Mouse (Mus musculus) heart, embryonic 12.5 days (tissue): ENCODE measurements at regions not wholly inside any gene's neighbourhood (a gene's known extent, or its start where the extent isn't known, plus 50 kb on each side); places are given as distances from the start of the nearest gene placed in this dataset.

ENCODE experiments used
- ATAC-seq: fragments of 200-750 bp; cut with Nextera tagmentation; 2 replicates; pipeline ENCODE4 v1.8.0; 2017; ENCODE audit warnings: moderate TSS enrichment, moderate library complexity; ENCODE audit not compliant: insufficient number of reproducible peaks, low FRiP score
- H3K27ac ChIP-seq: fragments of 300-500 bp; sonication (generic); 2 replicates; pipeline ENCODE4 v1.5.1; 2016; ENCODE audit warnings: mild to moderate bottlenecking, moderate library complexity; ENCODE audit not compliant: poor library complexity, severe bottlenecking
- H3K27me3 ChIP-seq: fragments of 300-500 bp; sonication (generic); replicated peaks from 2 replicates; pipeline ENCODE4 v1.6.1; 2016; ENCODE audit warnings: mild to moderate bottlenecking, moderate library complexity
- H3K36me3 ChIP-seq: fragments of 300-500 bp; sonication (generic); 2 replicates; pipeline ENCODE4 v1.6.1; 2016; ENCODE audit warnings: mild to moderate bottlenecking, moderate library complexity
- H3K4me1 ChIP-seq: fragments of 300-500 bp; sonication (generic); replicated peaks from 2 replicates; pipeline ENCODE4 v1.6.1; 2016; ENCODE audit warnings: mild to moderate bottlenecking
- H3K4me2 ChIP-seq: fragments of 300-500 bp; sonication (generic); 2 replicates; pipeline ENCODE4 v1.6.1; 2016; ENCODE audit warnings: mild to moderate bottlenecking, moderate library complexity
- H3K4me3 ChIP-seq: fragments of 300-500 bp; sonication (generic); 2 replicates; pipeline ENCODE4 v1.5.1; 2016; ENCODE audit warnings: mild to moderate bottlenecking
- H3K9ac ChIP-seq: fragments of 300-500 bp; sonication (generic); 2 replicates; pipeline ENCODE4 v1.6.1; 2016; ENCODE audit warnings: mild to moderate bottlenecking, moderate library complexity
- H3K9me3 ChIP-seq: fragments of 300-500 bp; sonication (generic); replicated peaks from 2 replicates; pipeline ENCODE4 v1.6.1; 2016; ENCODE audit warnings: mild to moderate bottlenecking, moderate library complexity
- WGBS: fragments of 180-500 bp; shearing (Covaris S2); methylation state at CpG from one replicate; pipeline ENCODE4 v1.1.7; 2016; 5-methylcytosine and 5-hydroxymethylcytosine counted together

DNA sequence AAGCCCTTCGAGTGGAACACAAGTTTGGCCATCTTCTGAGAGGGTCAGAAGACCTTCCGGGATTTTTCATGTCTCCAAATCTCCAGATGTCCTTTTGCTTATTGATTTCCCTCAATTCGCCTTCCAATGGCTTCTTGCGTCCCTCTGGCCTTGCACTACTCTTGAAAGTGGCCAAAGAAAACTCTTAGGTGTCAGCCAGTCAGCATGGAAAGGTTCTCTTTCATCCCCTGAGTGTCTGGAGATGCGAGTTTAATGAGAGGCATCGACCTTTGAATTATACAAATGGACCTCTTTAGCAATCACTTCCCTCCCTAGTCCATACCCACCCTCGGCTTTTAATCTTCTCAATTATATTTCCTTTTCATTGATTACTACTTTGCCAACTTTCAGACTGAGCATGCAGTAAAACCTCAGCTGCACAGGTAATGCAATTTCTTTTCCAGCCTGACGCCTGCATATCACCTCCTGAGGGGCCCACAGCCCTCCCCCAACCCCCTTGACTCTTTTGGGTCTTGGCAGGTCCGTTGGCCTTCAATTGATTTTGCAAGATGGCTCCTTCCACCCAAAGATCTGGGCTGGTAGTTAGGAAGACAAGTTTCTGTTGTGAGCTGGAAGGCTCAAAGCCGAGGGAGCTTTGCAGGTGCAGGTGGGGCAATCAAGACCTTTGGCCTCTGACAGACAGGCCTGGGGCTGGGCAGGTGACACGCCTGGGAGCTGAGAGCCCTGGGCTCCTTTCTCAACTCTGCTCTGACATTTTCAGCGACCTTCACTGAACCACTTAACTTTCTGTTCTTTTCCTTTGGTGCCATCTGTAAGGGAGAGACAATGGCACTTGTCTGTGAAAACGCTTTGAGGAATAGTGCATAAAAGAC lies 461.8 kb downstream of the Ccdc171 start:
- Histone ChIP-seq H3K27me3 (no peaks in the 10 kb centered on the region), H3K4me2 (no peak overlapping the region), H3K36me3 (no peaks in the 10 kb centered on the region), H3K9ac (no peak overlapping the region), H3K4me1 (peaks cover 20% of the 10 kb centered on the region; the same call in 1 of the 2 replicates), H3K4me3 (no peak overlapping the region), H3K27ac (no peak overlapping the region), H3K9me3 (0 out of 2 replicates have a peak, but pooled peaks cover 5% of the 10 kb centered on the region)
- WGBS, result 81% methylated on average over 13 of the region's 13 CpGs
- no peak for ATAC-seq

DNA sequence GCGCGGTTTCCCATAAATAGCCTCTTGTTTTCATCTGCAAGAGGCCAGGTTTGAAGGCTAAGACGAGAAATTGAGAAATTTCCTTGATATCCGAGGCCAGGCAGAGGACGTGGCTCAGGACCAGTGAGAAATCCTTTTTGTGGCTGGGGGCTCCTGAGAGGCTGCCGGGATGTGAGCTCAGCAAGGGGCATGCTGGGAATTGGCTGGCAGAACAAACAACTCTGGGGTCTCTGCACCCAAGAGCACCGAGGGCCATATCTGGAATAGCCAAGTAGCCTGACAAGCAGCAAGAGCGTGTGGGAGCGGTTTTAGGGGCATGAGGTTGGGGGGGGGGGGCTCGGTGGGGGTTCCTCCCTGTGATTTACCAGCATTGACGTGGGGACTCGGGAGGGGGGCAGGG lies 462.5 kb downstream of the Ccdc171 start:
- H3K4me2 ChIP-seq, result peak overlapping the region; percentile 0; the same call in 1 of the 2 replicates
- ATAC-seq, result no peak

DNA sequence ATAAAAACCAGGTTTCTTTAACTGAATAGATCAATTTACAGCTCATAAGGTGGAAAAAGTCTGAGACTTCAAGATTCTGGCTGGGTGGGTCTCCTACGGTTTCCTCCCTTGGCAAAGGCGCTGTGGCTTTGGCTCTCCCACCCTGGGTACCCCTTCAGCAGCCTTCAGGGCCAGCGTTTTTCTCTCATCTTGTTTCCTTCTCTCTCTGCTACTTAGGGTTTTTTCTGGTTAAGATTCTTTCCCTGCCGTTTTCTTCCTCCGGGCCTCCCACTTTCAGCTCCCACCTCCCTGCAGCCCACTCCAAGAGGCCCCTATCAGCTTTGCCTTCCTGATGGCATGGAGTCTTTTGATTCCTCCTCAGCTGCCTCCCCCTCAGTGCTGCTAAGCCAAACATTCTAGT lies 463.0 kb downstream of the Ccdc171 start:
- H3K4me1 ChIP-seq, result peaks cover 20% of the 10 kb centered on the region; the same call in 1 of the 2 replicates
- 0 out of 2 replicates have a peak, but pooled peaks cover 5% of the 10 kb centered on the region for H3K9me3 ChIP-seq
- H3K36me3 ChIP-seq, result no peaks in the 10 kb centered on the region
- H3K4me2 ChIP-seq, result peak overlapping the region; percentile 0; the same call in 1 of the 2 replicates
- no peak for ATAC-seq
- no peak overlapping the region for H3K4me3 ChIP-seq
- no peak overlapping the region for H3K9ac ChIP-seq
- WGBS, result 35% methylated on average over 5 of the region's 5 CpGs
- 0 out of 2 replicates have a peak overlapping the region, but pooled peaks have one; percentile 7 for H3K27ac ChIP-seq
- H3K27me3 ChIP-seq, result no peaks in the 10 kb centered on the region

More for the DNA sequence above, 462.5 kb downstream of the Ccdc171 start:
- Histone ChIP-seq H3K4me3 (no peak overlapping the region), H3K9me3 (0 out of 2 replicates have a peak, but pooled peaks cover 5% of the 10 kb centered on the region), H3K4me1 (peaks cover 20% of the 10 kb centered on the region; the same call in 1 of the 2 replicates), H3K36me3 (no peaks in the 10 kb centered on the region), H3K27ac (0 out of 2 replicates have a peak overlapping the region, but pooled peaks have one; percentile 7), H3K27me3 (no peaks in the 10 kb centered on the region), H3K9ac (no peak overlapping the region)
- WGBS, result 55% methylated on average over 12 of the region's 12 CpGs

DNA sequence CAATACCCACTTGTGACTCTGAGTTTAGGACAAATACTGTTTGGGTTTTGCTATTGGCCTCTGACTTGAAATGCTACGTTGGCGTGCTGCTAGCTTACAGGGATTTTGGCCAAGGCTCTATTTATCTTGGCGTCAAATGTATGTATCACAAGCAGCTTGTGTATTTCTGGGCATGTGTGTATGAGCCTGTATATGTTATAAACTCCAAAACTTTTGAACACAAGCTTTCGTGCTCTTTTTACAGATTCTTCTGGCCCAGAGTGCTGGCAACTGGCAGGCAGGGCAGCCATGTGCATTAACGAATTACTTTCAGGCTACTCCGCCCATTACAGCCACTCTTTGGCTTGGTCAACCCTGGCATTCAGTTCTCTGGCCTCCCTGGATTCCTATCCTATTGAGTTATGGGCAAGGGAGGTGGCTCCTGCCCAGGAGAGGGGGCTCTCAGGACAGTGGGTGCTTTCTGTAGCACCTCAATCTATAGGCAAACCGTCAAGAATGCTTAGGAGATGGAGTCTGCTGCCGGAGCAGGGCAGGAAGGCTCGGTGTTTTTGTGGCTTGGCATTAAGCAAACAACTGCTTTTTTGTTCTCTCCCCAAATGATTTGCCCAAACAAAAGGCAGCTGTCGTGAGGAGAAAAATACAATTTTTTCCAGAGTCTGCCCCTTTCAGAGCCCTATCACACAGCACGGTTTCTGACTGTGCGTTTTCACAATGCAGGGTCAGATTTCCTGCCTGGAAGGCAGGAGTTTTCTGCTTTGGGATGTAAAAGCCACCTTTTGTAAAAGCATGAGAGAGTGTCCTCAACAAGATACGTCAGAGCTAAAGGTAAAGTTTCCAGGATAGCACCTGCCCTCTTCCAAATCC lies 465.0 kb downstream of the Ccdc171 start:
- no peak for ATAC-seq
- Histone ChIP-seq H3K4me1 (peaks cover 20% of the 10 kb centered on the region; the same call in 1 of the 2 replicates), H3K27ac (no peak overlapping the region), H3K4me3 (no peak overlapping the region), H3K9ac (no peak overlapping the region), H3K27me3 (no peaks in the 10 kb centered on the region), H3K4me2 (no peak overlapping the region), H3K9me3 (no peaks in the 10 kb centered on the region), H3K36me3 (no peaks in the 10 kb centered on the region)
- 57% methylated on average over 13 of the region's 13 CpGs for WGBS

DNA sequence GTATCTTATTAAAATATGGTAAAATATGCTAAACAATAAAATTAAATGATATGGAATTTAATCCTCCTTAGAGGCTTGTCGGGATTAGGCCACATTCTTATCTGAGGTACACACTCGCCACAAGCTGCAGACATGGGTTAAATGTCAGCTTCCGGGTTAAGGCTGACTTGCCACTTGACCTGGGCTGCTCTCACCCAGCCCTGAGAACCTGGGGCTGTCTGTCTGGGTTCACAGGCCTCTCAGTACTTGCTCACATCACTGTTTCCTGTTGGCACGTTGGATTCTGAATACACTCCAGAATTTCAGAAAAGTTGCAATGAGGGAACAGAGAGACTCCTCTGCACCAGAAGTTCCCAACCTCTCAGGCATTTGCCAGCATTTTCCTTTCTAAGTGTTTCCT lies 465.9 kb downstream of the Ccdc171 start:
- Histone ChIP-seq H3K27ac (no peak overlapping the region), H3K4me1 (peaks cover 20% of the 10 kb centered on the region; the same call in 1 of the 2 replicates), H3K9ac (no peak overlapping the region), H3K36me3 (no peaks in the 10 kb centered on the region), H3K4me3 (no peak overlapping the region), H3K4me2 (no peak overlapping the region), H3K27me3 (no peaks in the 10 kb centered on the region), H3K9me3 (no peaks in the 10 kb centered on the region)
- no peak for ATAC-seq
- 15% methylated on average over 4 of the region's 4 CpGs for WGBS

DNA sequence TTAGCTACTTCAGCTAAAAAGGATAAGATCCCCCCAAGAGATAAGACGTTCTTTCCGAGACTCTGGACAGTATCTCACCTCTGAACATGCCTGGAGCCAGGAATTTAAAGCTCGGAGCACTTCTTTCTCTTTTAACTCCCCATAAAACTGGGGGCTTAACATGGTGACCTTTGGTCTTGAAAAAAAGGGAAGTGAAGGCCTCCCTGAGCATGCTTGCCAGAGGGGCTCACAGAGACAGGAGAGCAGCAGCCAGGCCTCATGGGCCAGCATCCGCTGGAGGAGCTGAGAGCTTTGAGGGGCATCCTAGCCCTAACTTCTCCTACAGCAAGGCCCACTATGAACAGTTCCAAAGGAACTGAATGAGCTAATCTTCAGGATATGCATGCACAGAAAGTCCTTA lies 471.7 kb downstream of the Ccdc171 start:
- no peak overlapping the region for H3K27ac ChIP-seq
- no peak overlapping the region for H3K4me3 ChIP-seq
- WGBS, result 36% methylated on average over 4 of the region's 4 CpGs
- peaks cover 9% of the 10 kb centered on the region; the same call in 1 of the 2 replicates for H3K4me1 ChIP-seq
- no peaks in the 10 kb centered on the region for H3K36me3 ChIP-seq
- no peak overlapping the region for H3K4me2 ChIP-seq
- H3K9ac ChIP-seq, result no peak overlapping the region
- ATAC-seq, result no peak
- H3K9me3 ChIP-seq, result no peaks in the 10 kb centered on the region
- no peaks in the 10 kb centered on the region for H3K27me3 ChIP-seq

DNA sequence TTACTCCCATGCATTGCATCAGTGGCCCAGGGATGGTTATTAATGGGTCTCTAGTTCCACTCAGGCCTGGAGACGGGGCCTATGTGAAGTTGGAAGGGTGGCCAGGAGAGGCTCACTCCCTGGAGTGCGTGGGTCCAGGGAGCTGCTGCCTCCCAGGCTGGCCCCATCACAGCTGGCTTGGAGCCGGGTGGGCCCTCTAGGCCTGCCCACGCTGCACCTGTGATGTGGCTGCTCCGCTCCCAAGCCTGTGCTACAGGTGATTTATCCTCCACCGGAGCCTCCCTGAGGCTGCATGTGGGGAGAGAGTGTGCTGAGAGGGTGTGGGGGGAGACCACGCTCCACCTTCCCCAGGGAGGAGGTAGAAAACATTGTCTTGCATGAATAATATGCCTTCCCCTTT lies 476.3 kb downstream of the Ccdc171 start:
- 83% methylated on average over 7 of the region's 7 CpGs for WGBS
- no peak overlapping the region for H3K4me3 ChIP-seq
- H3K27me3 ChIP-seq, result no peaks in the 10 kb centered on the region
- H3K27ac ChIP-seq, result no peak overlapping the region
- no peak overlapping the region for H3K4me2 ChIP-seq
- no peak overlapping the region for H3K9ac ChIP-seq
- no peaks in the 10 kb centered on the region for H3K9me3 ChIP-seq
- no peaks in the 10 kb centered on the region for H3K36me3 ChIP-seq
- no peak for ATAC-seq
- H3K4me1 ChIP-seq, result peaks cover 9% of the 10 kb centered on the region; the same call in 1 of the 2 replicates

DNA sequence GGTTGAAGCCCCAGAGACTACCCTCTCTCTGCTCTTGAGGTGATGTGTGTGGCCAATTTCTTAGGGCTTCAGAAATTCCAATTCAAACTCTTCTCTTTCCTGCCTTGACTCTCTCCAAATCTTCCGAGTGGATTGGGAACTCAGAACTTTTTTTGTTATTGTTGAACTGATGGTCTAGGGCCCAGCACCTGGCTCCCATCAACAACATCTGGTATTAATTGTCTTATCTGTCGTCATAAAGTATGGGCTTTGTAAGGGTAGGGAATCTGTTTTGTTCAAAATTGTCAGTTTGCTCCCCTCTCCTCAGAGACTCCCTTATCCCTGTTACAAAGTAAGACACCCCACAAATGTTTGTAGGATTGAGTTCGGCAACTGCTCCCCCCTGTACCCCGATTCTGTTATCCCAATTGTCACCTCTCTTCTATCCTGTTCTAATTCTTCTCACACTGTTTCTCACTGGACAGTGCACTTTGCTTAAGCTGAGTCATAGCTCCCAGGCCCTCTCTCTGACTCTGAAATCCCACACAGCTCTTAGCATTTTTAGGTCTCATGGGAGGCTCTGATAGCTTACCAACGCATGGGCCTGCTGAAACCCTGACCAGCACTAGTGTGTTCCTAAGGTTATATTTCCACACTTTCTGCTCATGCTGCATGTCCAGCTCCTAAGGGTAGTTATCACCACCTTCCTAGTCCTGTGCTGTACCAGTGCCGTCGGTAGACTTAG lies 478.9 kb downstream of the Ccdc171 start:
- Histone ChIP-seq H3K36me3 (no peaks in the 10 kb centered on the region), H3K4me3 (no peak overlapping the region), H3K4me2 (no peak overlapping the region), H3K27me3 (no peaks in the 10 kb centered on the region), H3K27ac (no peak overlapping the region), H3K4me1 (peaks cover 9% of the 10 kb centered on the region; the same call in 1 of the 2 replicates), H3K9me3 (no peaks in the 10 kb centered on the region; the same call in 1 of the 2 replicates), H3K9ac (no peak overlapping the region)
- ATAC-seq, result no peak
- WGBS, result 63% methylated on average over 7 of the region's 7 CpGs

DNA sequence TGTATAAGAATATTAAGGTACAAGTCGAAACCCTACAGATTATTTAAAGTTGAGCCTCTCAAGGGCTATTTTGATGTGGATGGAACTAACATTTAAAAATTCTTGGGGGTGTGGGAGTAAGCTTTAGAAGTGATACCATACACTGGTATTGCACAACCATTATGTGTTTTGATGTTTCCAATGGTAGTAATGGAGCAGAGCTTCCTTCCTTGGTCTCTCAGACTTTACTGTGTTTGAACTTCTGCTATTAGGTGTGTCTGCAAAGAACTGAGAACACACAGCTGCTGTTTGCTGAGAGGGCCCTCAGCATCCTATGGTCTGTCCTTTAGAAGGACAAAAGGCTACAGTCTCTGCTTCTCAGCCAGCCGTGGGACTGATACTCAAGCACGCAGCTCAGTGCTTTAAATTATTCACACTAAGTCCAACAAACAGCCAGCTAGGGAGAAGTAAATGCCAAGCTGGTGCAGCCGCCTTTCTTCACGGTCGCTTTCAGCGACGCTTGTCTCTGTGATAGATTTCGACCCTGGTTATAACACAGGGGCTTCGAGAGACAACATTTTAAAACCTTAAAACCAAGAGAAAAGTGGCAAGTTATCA lies 479.5 kb downstream of the Ccdc171 start:
- Histone ChIP-seq H3K4me2 (no peak overlapping the region), H3K4me1 (peaks cover 9% of the 10 kb centered on the region; the same call in 1 of the 2 replicates), H3K27ac (no peak overlapping the region), H3K36me3 (no peaks in the 10 kb centered on the region), H3K9me3 (no peaks in the 10 kb centered on the region; the same call in 1 of the 2 replicates), H3K4me3 (no peak overlapping the region), H3K9ac (no peak overlapping the region), H3K27me3 (no peaks in the 10 kb centered on the region)
- ATAC-seq, result no peak
- WGBS, result 68% methylated on average over 10 of the region's 10 CpGs

DNA sequence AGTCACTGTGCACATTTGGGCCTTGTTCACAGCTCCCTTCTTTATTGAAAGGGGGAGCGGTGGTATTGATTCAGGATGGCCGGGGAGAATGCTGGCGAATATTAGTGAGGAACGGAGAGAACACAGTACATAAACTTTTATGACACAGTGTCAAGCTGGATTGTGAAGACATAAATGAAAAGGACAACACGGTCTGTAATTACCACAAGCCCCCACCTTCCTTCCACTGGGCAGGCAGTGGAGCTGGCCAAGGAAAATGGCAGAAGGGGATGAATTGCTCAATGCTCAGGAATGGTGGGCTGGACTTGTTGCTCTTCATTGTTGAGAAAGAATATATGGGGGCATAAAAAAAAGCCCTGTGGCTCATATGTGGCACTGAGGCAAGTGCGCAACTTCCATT lies 486.6 kb downstream of the Ccdc171 start:
- H3K4me2 ChIP-seq, result no peak overlapping the region
- H3K9ac ChIP-seq, result no peak overlapping the region
- no peak overlapping the region for H3K27ac ChIP-seq
- no peaks in the 10 kb centered on the region; the same call in 1 of the 2 replicates for H3K9me3 ChIP-seq
- ATAC-seq, result no peak
- no peaks in the 10 kb centered on the region for H3K27me3 ChIP-seq
- 91% methylated on average over 6 of the region's 6 CpGs for WGBS
- peaks cover 11% of the 10 kb centered on the region for H3K4me1 ChIP-seq
- H3K4me3 ChIP-seq, result no peak overlapping the region
- H3K36me3 ChIP-seq, result no peaks in the 10 kb centered on the region
